Mouse (Mus musculus): ENCODE measurements at regions not wholly inside any gene's neighbourhood (a gene's known extent, or its start where the extent isn't known, plus 50 kb on each side); places are given as distances from the start of the nearest gene placed in this dataset.

- DNase-seq, result peak; percentile 59
These were observed 364.9 kb upstream of the Fmr1 start for GRCm38 (mm10) chrX:68313486-68313885.

All from cerebellum, adult 11-12 months (tissue).